Mouse (Mus musculus): ENCODE measurements around the gene Sqor. TPM values are rescaled to one million over a fixed set of nuclear protein-coding genes. Genes with fewer than 3 reads are reported as not detected.

The Sqor gene
- total and polyA plus RNA-seq, 3 experiments = 0.85 TPM; not detected in 2

- Histone ChIP-seq H3K79me2 (replicated peaks; ENCODE audit: control insufficient read depth, extremely low read depth, insufficient read depth, poor library complexity, severe bottlenecking) (no peaks in the 10 kb centered on the region), H3K36me3 (replicated peaks in 1 of 2; ENCODE audit: control insufficient read depth in 1 of 2, insufficient read depth in 1 of 2, low read length in 1 of 2) (no peaks in the 10 kb centered on the region), H3K9me3 (replicated peaks; ENCODE audit: low read length) (no peaks in the 10 kb centered on the region), H3K4me2 (ENCODE audit: insufficient read depth, low read depth, poor library complexity, severe bottlenecking) (no peak overlapping the region), H3K9ac (ENCODE audit: insufficient read depth, low read depth) (no peak overlapping the region), H3K27ac (ENCODE audit: insufficient read depth, low read depth) (no peak overlapping the region), H3K4me3 (replicated peaks in 1 of 3; ENCODE audit: low read depth in 2 of 3, low read length in 2 of 3, poor library complexity in 1 of 3) (no peak overlapping the region), H3K27me3 (replicated peaks) (peaks cover 3% of the 10 kb centered on the region), H3K4me1 (ENCODE audit: control insufficient read depth in 1 of 2, insufficient read depth in 2 of 2) (no peaks in the 10 kb centered on the region)
- in situ Hi-C loops (cut with MboI; ENCODE audit: low pct_ligation_motif_present, low pct_unique_long_range_greater_than_20kb, low sequenced_read_pairs) = loop anchor here (10.0 kb wide), 2 partner anchors 85 to 125 kb away; partner anchors contain the start of gene AA467197
- peak in 1 of 2 experiments; percentile 23; a peak in 1 of 4 replicates for TF ChIP-seq CTCF (conservative IDR thresholded peaks at IDR 0.05 in 1 of 2, IDR thresholded peaks at IDR 0.05 in 1 of 2; ENCODE audit: low read depth in 2 of 2, low read length in 2 of 2)
- no peak for TF ChIP-seq NELFE (IDR thresholded peaks at IDR 0.05; ENCODE audit: low read depth, low read length)
- no peak for DNase-seq (ENCODE audit: extremely low read depth)
- dilution Hi-C loops (cut with MboI; ENCODE audit: extremely low pct_ligation_motif_present, extremely low pct_unique_long_range_greater_than_20kb, low sequenced_read_pairs) = no loop called here
Observed at GRCm38 (mm10) chr2:122759791-122760190, 5.2 kb upstream of the Sqor start.

GRCm38 (mm10) chr2:122762991-122763390, 2.0 kb upstream of the Sqor start:
- Histone ChIP-seq H3K9ac (ENCODE audit: insufficient read depth, low read depth) (no peak overlapping the region), H3K9me3 (replicated peaks; ENCODE audit: low read length) (no peaks in the 10 kb centered on the region), H3K27me3 (replicated peaks) (peaks cover 1% of the 10 kb centered on the region), H3K4me3 (replicated peaks in 1 of 3; ENCODE audit: low read depth in 2 of 3, low read length in 2 of 3, poor library complexity in 1 of 3) (no peak overlapping the region), H3K4me2 (ENCODE audit: insufficient read depth, low read depth, poor library complexity, severe bottlenecking) (no peak overlapping the region), H3K4me1 (ENCODE audit: control insufficient read depth in 1 of 2, insufficient read depth in 2 of 2) (peaks cover 0 to 2% of the 10 kb centered on the region in 2 experiments; a peak in 1 of 4 replicates), H3K27ac (ENCODE audit: insufficient read depth, low read depth) (no peak overlapping the region), H3K79me2 (replicated peaks; ENCODE audit: control insufficient read depth, extremely low read depth, insufficient read depth, poor library complexity, severe bottlenecking) (no peaks in the 10 kb centered on the region), H3K36me3 (replicated peaks in 1 of 2; ENCODE audit: control insufficient read depth in 1 of 2, insufficient read depth in 1 of 2, low read length in 1 of 2) (no peaks in the 10 kb centered on the region)
- dilution Hi-C loops (cut with MboI; ENCODE audit: extremely low pct_ligation_motif_present, extremely low pct_unique_long_range_greater_than_20kb, low sequenced_read_pairs) = no loop called here
- TF ChIP-seq RCOR1 (conservative IDR thresholded peaks at IDR 0.05; ENCODE audit: low read depth, low read length) (no peak), SIN3A (IDR thresholded peaks at IDR 0.05; ENCODE audit: low read length) (no peak), POLR2A (IDR thresholded peaks at IDR 0.05; ENCODE audit: low read depth, low read length) (no peak), ZC3H11A (IDR thresholded peaks at IDR 0.05; ENCODE audit: low read depth, low read length) (no peak), MAZ (IDR thresholded peaks at IDR 0.05; ENCODE audit: low read depth, low read length) (no peak), TCF12 (IDR thresholded peaks at IDR 0.05; ENCODE audit: low read depth, low read length) (no peak)
- DNase-seq (ENCODE audit: extremely low read depth) = no peak
- in situ Hi-C loops (cut with MboI; ENCODE audit: low pct_ligation_motif_present, low pct_unique_long_range_greater_than_20kb, low sequenced_read_pairs) = no loop called here

- Histone ChIP-seq H3K4me1 (ENCODE audit: control insufficient read depth in 1 of 2, insufficient read depth in 2 of 2) (peaks cover 0 to 2% of the 10 kb centered on the region in 2 experiments; a peak in 1 of 4 replicates), H3K27ac (ENCODE audit: insufficient read depth, low read depth) (no peak overlapping the region), H3K36me3 (replicated peaks in 1 of 2; ENCODE audit: control insufficient read depth in 1 of 2, insufficient read depth in 1 of 2, low read length in 1 of 2) (no peaks in the 10 kb centered on the region), H3K4me2 (ENCODE audit: insufficient read depth, low read depth, poor library complexity, severe bottlenecking) (no peak overlapping the region; the same call in 1 of the 2 replicates), H3K9me3 (replicated peaks; ENCODE audit: low read length) (no peaks in the 10 kb centered on the region), H3K4me3 (replicated peaks in 1 of 3; ENCODE audit: low read depth in 2 of 3, low read length in 2 of 3, poor library complexity in 1 of 3) (no peak overlapping the region), H3K27me3 (replicated peaks) (peaks cover 2% of the 10 kb centered on the region), H3K9ac (ENCODE audit: insufficient read depth, low read depth) (no peak overlapping the region), H3K79me2 (replicated peaks; ENCODE audit: control insufficient read depth, extremely low read depth, insufficient read depth, poor library complexity, severe bottlenecking) (no peaks in the 10 kb centered on the region)
- in situ Hi-C loops (cut with MboI; ENCODE audit: low pct_ligation_motif_present, low pct_unique_long_range_greater_than_20kb, low sequenced_read_pairs) = no loop called here
- dilution Hi-C loops (cut with MboI; ENCODE audit: extremely low pct_ligation_motif_present, extremely low pct_unique_long_range_greater_than_20kb, low sequenced_read_pairs) = no loop called here
- TF ChIP-seq ZNF384 (IDR thresholded peaks at IDR 0.05; ENCODE audit: low read depth, low read length) (peak; percentile 42; the same call in 1 of the 2 replicates), TBP (conservative IDR thresholded peaks at IDR 0.05; ENCODE audit: low read depth, low read length) (no peak)
- no peak for DNase-seq (ENCODE audit: extremely low read depth)
Observed at GRCm38 (mm10) chr2:122764526-122764925, 511 bp upstream of the Sqor start.
